Mouse (Mus musculus): Measurements from ENCODE around the gene Vps18. TPM values are rescaled to one million over a fixed set of nuclear protein-coding genes. Genes with fewer than 3 reads are reported as not detected.

Gene Vps18
- total RNA-seq, 2 experiments from 2014 or later: 31.7 to 34.3 TPM

GRCm38 (mm10) chr2:119289014-119289416 lies 475 bp downstream of the Vps18 start:
- no peak for DNase-seq (ENCODE audit: low spot score in 2 of 2)

- DNase-seq (ENCODE audit: low spot score in 2 of 2): no peak
Observed at GRCm38 (mm10) chr2:119292281-119292680, 3.7 kb downstream of the Vps18 start.

- no peak for DNase-seq (ENCODE audit: low spot score in 2 of 2)
Observed at GRCm38 (mm10) chr2:119292852-119293251, 4.3 kb downstream of the Vps18 start.

GRCm38 (mm10) chr2:119293311-119293710 lies 4.8 kb downstream of the Vps18 start:
- DNase-seq (ENCODE audit: low spot score in 2 of 2): no peak

- DNase-seq (ENCODE audit: low spot score in 2 of 2): no peak
Observed at GRCm38 (mm10) chr2:119293776-119294390, 5.3 kb downstream of the Vps18 start.

GRCm38 (mm10) chr2:119294411-119294810 lies 5.9 kb downstream of the Vps18 start:
- no peak for DNase-seq (ENCODE audit: low spot score in 2 of 2)

GRCm38 (mm10) chr2:119296756-119297155 lies 8.2 kb downstream of the Vps18 start:
- DNase-seq (ENCODE audit: low spot score in 2 of 2): no peak

- DNase-seq (ENCODE audit: low spot score in 2 of 2): no peak
Observed at GRCm38 (mm10) chr2:119297506-119297905, 9.0 kb downstream of the Vps18 start.

GRCm38 (mm10) chr2:119298330-119298729 lies 9.8 kb downstream of the Vps18 start:
- peak; percentile 76 to 82 for DNase-seq (ENCODE audit: low spot score in 2 of 2)

GRCm38 (mm10) chr2:119298839-119299238 lies 10.3 kb downstream of the Vps18 start:
- no peak for DNase-seq (ENCODE audit: low spot score in 2 of 2)

GRCm38 (mm10) chr2:119299981-119300818 lies 11.7 kb downstream of the Vps18 start:
- peak; percentile 65 to 73 for DNase-seq (ENCODE audit: low spot score in 2 of 2)

- peak; percentile 63 to 74 for DNase-seq (ENCODE audit: low spot score in 2 of 2)
Observed at GRCm38 (mm10) chr2:119300819-119301493, 12.4 kb downstream of the Vps18 start.

- no peak for DNase-seq (ENCODE audit: low spot score in 2 of 2)
Observed at GRCm38 (mm10) chr2:119302876-119303275, 14.3 kb downstream of the Vps18 start.

- DNase-seq (ENCODE audit: low spot score in 2 of 2): no peak
Observed at GRCm38 (mm10) chr2:119304391-119304790, 15.9 kb downstream of the Vps18 start.

GRCm38 (mm10) chr2:119304798-119305208 lies 16.3 kb downstream of the Vps18 start:
- no peak for DNase-seq (ENCODE audit: low spot score in 2 of 2)

- DNase-seq (ENCODE audit: low spot score in 2 of 2): no peak
Observed at GRCm38 (mm10) chr2:119311544-119311943, 23.0 kb downstream of the Vps18 start.

- DNase-seq (ENCODE audit: low spot score in 2 of 2): no peak
Observed at GRCm38 (mm10) chr2:119312380-119312958, 23.9 kb downstream of the Vps18 start.

GRCm38 (mm10) chr2:119313780-119314479 lies 25.4 kb downstream of the Vps18 start:
- DNase-seq (ENCODE audit: low spot score in 2 of 2): no peak

- no peak for DNase-seq (ENCODE audit: low spot score in 2 of 2)
Observed at GRCm38 (mm10) chr2:119314742-119315310, 26.3 kb downstream of the Vps18 start.

GRCm38 (mm10) chr2:119318043-119318710 lies 29.6 kb downstream of the Vps18 start:
- DNase-seq (ENCODE audit: low spot score in 2 of 2): no peak

Measured in layer of hippocampus, postnatal 10 days (tissue).